Mouse (Mus musculus) MEL (cell line): ENCODE data around the gene Il3. TPM values are rescaled to one million over a fixed set of nuclear protein-coding genes. Genes with fewer than 3 reads are reported as not detected.

Experiments
- DNase-seq: peaks from one replicate; pipeline ENCODE4 v3.0.0; 2011; ENCODE audit warnings: low read depth, low spot score
- H3K27ac ChIP-seq: 2 replicates; pipeline ENCODE4 v1.5.1; 2012; ENCODE audit warnings: low read depth, mild to moderate bottlenecking, control low read depth, low read length, moderate library complexity; ENCODE audit not compliant: control insufficient read depth
- H3K27me3 ChIP-seq, 2 experiments: fragments of 150-350 bp in 1 of 2; sonication (generic) in 1 of 2; 2 replicates each; pipeline ENCODE4 v1.6.1; 2012; ENCODE audit warnings: low read length in 2 of 2, mild to moderate bottlenecking in 2 of 2, improper control_type of control experiment in 1 of 2, moderate library complexity in 1 of 2; ENCODE audit not compliant: insufficient read depth in 2 of 2, control insufficient read depth in 1 of 2
- H3K36me3 ChIP-seq, 2 experiments: 2 replicates each; pipeline ENCODE4 v1.6.1; 2012 to 2014; ENCODE audit warnings: low read length in 2 of 2, improper control_type of control experiment in 1 of 2, inconsistent platforms in 1 of 2, mild to moderate bottlenecking in 1 of 2; ENCODE audit not compliant: insufficient read depth in 2 of 2, control insufficient read depth in 1 of 2
- H3K4me1 ChIP-seq, 2 experiments: fragments of 150-350 bp in 1 of 2; sonication (generic) in 1 of 2; 2 replicates each; pipeline ENCODE4 v1.6.1; 2012; ENCODE audit warnings: low read length in 2 of 2, improper control_type of control experiment in 1 of 2, mild to moderate bottlenecking in 1 of 2; ENCODE audit not compliant: insufficient read depth in 2 of 2, control insufficient read depth in 1 of 2
- H3K4me3 ChIP-seq, 2 experiments: fragments of 150-350 bp in 1 of 2; sonication (generic) in 1 of 2; 2 replicates each; pipeline ENCODE4 v1.5.1; 2012; ENCODE audit warnings: low read depth in 2 of 2, low read length in 2 of 2, mild to moderate bottlenecking in 2 of 2, moderate library complexity in 2 of 2, control low read depth in 1 of 2, improper control_type of control experiment in 1 of 2; ENCODE audit not compliant: control insufficient read depth in 1 of 2, insufficient read depth in 1 of 2
- H3K79me2 ChIP-seq: 2 replicates; pipeline ENCODE4 v1.6.1; 2012; ENCODE audit warnings: mild to moderate bottlenecking, low read length, moderate library complexity; ENCODE audit not compliant: control insufficient read depth, poor library complexity, insufficient read depth
- H3K9ac ChIP-seq: 2 replicates; pipeline ENCODE4 v1.6.1; 2012; ENCODE audit warnings: low read depth, mild to moderate bottlenecking, control low read depth, low read length, moderate library complexity; ENCODE audit not compliant: control insufficient read depth, poor library complexity, severe bottlenecking
- H3K9me3 ChIP-seq: fragments of 150-350 bp; sonication (generic); replicated peaks from 2 replicates; pipeline ENCODE4 v1.6.1; 2012; ENCODE audit warnings: mild to moderate bottlenecking, low read length, improper control_type of control experiment, moderate library complexity; ENCODE audit not compliant: insufficient read depth
- BHLHE40 ChIP-seq: IDR thresholded peaks from 2 replicates; pipeline ENCODE4 v1.6.1; 2012; ENCODE audit warnings: low read depth, mild to moderate bottlenecking, inconsistent platforms, low read length, improper control_type of control experiment, borderline replicate concordance
- CHD1 ChIP-seq: IDR thresholded peaks from 2 replicates; pipeline ENCODE4 v1.6.1; 2012; ENCODE audit warnings: low read depth, mild to moderate bottlenecking, inconsistent platforms, low read length, improper control_type of control experiment
- CHD2 ChIP-seq: IDR thresholded peaks from 2 replicates; pipeline ENCODE4 v1.6.1; 2011; ENCODE audit warnings: low read length, improper control_type of control experiment
- CTCF ChIP-seq, 3 experiments: IDR thresholded peaks in 2 of 3; conservative IDR thresholded peaks in 1 of 3; 2 replicates each; pipeline ENCODE4 v1.5.1; 2011 to 2012; ENCODE audit warnings: low read length in 3 of 3, low read depth in 2 of 3, mild to moderate bottlenecking in 2 of 3, improper control_type of control experiment in 1 of 3, inconsistent platforms in 1 of 3, mixed read lengths in 1 of 3, moderate library complexity in 1 of 3; ENCODE audit not compliant: control insufficient read depth in 1 of 3, insufficient read depth in 1 of 3, poor library complexity in 1 of 3, severe bottlenecking in 1 of 3
- E2F4 ChIP-seq: IDR thresholded peaks from 2 replicates; pipeline ENCODE4 v1.6.1; 2011; ENCODE audit warnings: low read depth, low read length, improper control_type of control experiment, borderline replicate concordance
- EP300 ChIP-seq, 2 experiments: IDR thresholded peaks; 2 replicates each; pipeline ENCODE4 v1.6.1; 2011; ENCODE audit warnings: improper control_type of control experiment in 2 of 2, low read length in 2 of 2, low read depth in 1 of 2, mild to moderate bottlenecking in 1 of 2
- ETS1 ChIP-seq: IDR thresholded peaks from 2 replicates; pipeline ENCODE4 v1.6.1; 2012; ENCODE audit warnings: low read depth, mild to moderate bottlenecking, inconsistent platforms, low read length, improper control_type of control experiment, moderate library complexity
- GABPA ChIP-seq: IDR thresholded peaks from 2 replicates; pipeline ENCODE4 v1.6.1; 2012; ENCODE audit warnings: low read depth, mild to moderate bottlenecking, inconsistent platforms, low read length, improper control_type of control experiment, moderate library complexity
- GATA1 ChIP-seq: IDR thresholded peaks from 2 replicates; pipeline ENCODE4 v1.6.1; 2011; ENCODE audit warnings: low read depth, low read length, improper control_type of control experiment
- JUND ChIP-seq: IDR thresholded peaks from 2 replicates; pipeline ENCODE4 v1.6.1; 2011; ENCODE audit warnings: low read depth, mild to moderate bottlenecking, improper control_type of control experiment, low read length
- MXI1 ChIP-seq: IDR thresholded peaks from 2 replicates; pipeline ENCODE4 v1.6.1; 2011; ENCODE audit warnings: mild to moderate bottlenecking, low read depth, low read length, improper control_type of control experiment
- MYB ChIP-seq: IDR thresholded peaks from 2 replicates; pipeline ENCODE4 v1.6.1; 2011; ENCODE audit warnings: mild to moderate bottlenecking, low read depth, low read length, improper control_type of control experiment
- MYC ChIP-seq: IDR thresholded peaks from 2 replicates; pipeline ENCODE4 v1.6.1; 2011; ENCODE audit warnings: low read depth, mild to moderate bottlenecking, low read length, improper control_type of control experiment, moderate library complexity
- NELFE ChIP-seq: IDR thresholded peaks from 2 replicates; pipeline ENCODE4 v1.6.1; 2011; ENCODE audit warnings: low read depth, low read length, improper control_type of control experiment
- NRF1 ChIP-seq: IDR thresholded peaks from 2 replicates; pipeline ENCODE4 v1.6.1; 2014; ENCODE audit warnings: low read depth, mild to moderate bottlenecking, inconsistent platforms, low read length, improper control_type of control experiment, moderate library complexity; ENCODE audit not compliant: poor library complexity, insufficient read depth, severe bottlenecking
- POLR2A ChIP-seq, 2 experiments: IDR thresholded peaks; 2 replicates each; pipeline ENCODE4 v1.6.1; 2011 to 2012; ENCODE audit warnings: low read length in 2 of 2, mild to moderate bottlenecking in 2 of 2, control low read depth in 1 of 2, improper control_type of control experiment in 1 of 2, low read depth in 1 of 2, moderate library complexity in 1 of 2; ENCODE audit not compliant: control insufficient read depth in 1 of 2, insufficient read depth in 1 of 2, poor library complexity in 1 of 2
- POLR2AphosphoS2 ChIP-seq: IDR thresholded peaks from 2 replicates; pipeline ENCODE4 v1.6.1; 2011; ENCODE audit warnings: low read length, improper control_type of control experiment
- POLR2AphosphoS5 ChIP-seq: IDR thresholded peaks from 2 replicates; pipeline ENCODE4 v1.6.1; 2012; ENCODE audit warnings: low read depth, borderline replicate concordance, mild to moderate bottlenecking, inconsistent platforms, low read length, moderate library complexity, mixed read lengths
- RCOR1 ChIP-seq: IDR thresholded peaks from 2 replicates; pipeline ENCODE4 v1.6.1; 2012; ENCODE audit warnings: low read depth, mild to moderate bottlenecking, inconsistent platforms, low read length, improper control_type of control experiment
- SIN3A ChIP-seq: IDR thresholded peaks from 2 replicates; pipeline ENCODE4 v1.6.1; 2012; ENCODE audit warnings: low read length, improper control_type of control experiment, inconsistent platforms
- SMC3 ChIP-seq: IDR thresholded peaks from 2 replicates; pipeline ENCODE4 v1.6.1; 2011; ENCODE audit warnings: low read depth, low read length, improper control_type of control experiment
- TAL1 ChIP-seq: IDR thresholded peaks from 2 replicates; pipeline ENCODE4 v1.6.1; 2012; ENCODE audit warnings: mild to moderate bottlenecking, inconsistent platforms, low read length, moderate library complexity, mixed read lengths
- TBP ChIP-seq: IDR thresholded peaks from 2 replicates; pipeline ENCODE4 v1.8.0; 2011; ENCODE audit warnings: low read depth, low read length, improper control_type of control experiment
- TCF12 ChIP-seq: IDR thresholded peaks from 2 replicates; pipeline ENCODE4 v1.6.1; 2014; ENCODE audit warnings: low read depth, mild to moderate bottlenecking, inconsistent platforms, low read length, improper control_type of control experiment, moderate library complexity
- ZC3H11A ChIP-seq: IDR thresholded peaks from 2 replicates; pipeline ENCODE4 v1.6.1; 2012; ENCODE audit warnings: low read depth, mild to moderate bottlenecking, inconsistent platforms, low read length, improper control_type of control experiment
- ZKSCAN1 ChIP-seq: IDR thresholded peaks from 2 replicates; pipeline ENCODE4 v1.6.1; 2012; ENCODE audit warnings: low read depth, mild to moderate bottlenecking, inconsistent platforms, low read length, improper control_type of control experiment, moderate library complexity
- polyA plus RNA-seq, 2 experiments: library from polyadenylated mRNA; stranded (reverse) in 1 of 2; unstranded in 1 of 2; fragments of >175 nt in 1 of 2; fragments of >200 nt in 1 of 2; gene quantifications; 2 replicates each; pipeline versions ENCODE4 v1.2.1 to v1.2.4; 2012; ENCODE audit warnings: low replicate concordance in 2 of 2, low read depth in 1 of 2; ENCODE audit not compliant: insufficient read length in 2 of 2, insufficient read depth in 1 of 2, missing spikeins in 1 of 2
- total RNA-seq: library from RNA; depleted of rRNA; stranded (reverse); fragments of 300-350 nt; gene quantifications from 2 replicates; pipeline ENCODE4 v1.2.3, GENCODE M21; 2012

Il3 gene
- total and polyA plus RNA-seq, 3 experiments: not detected

DNA sequence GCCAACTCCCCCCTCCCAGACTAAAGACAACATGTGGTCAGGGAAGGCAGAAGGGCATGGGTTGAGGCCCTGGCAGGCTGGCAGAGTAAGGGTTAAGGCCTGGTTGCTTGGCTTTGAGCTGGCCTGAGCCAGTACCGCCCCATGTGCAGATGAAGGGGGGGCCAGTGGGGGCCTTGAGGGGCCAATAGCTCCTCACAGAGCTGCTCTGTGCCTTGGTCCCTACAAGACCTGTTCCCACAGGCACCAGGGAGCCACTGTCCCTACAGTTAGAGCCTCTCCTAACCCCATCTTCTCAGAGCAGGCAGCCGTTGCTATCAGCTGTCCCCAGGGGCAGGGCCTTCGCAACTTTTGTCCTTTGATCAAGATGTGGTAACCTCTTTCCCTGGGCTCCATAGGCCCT is 47.7 kb upstream of the Il3 start:
- Histone ChIP-seq H3K27ac (no peak overlapping the region; the same call in 1 of the 2 replicates), H3K36me3 (peaks cover 0 to 22% of the 10 kb centered on the region in 2 experiments; a peak in 2 of 4 replicates), H3K4me1 (peaks cover 29 to 35% of the 10 kb centered on the region in 2 experiments), H3K27me3 (no peaks in the 10 kb centered on the region), H3K79me2 (no peaks in the 10 kb centered on the region), H3K9me3 (no peaks in the 10 kb centered on the region), H3K9ac (no peak overlapping the region), H3K4me3 (no peak overlapping the region)
- TF ChIP-seq SIN3A: peak; percentile 73
- TF ChIP-seq MYB: peak; percentile 79
- peak; percentile 29; the same call in 1 of the 2 replicates for TF ChIP-seq NELFE
- TF ChIP-seq SMC3: no peak
- TF ChIP-seq EP300 (IDR thresholded peaks at IDR 0.05; ENCODE audit: low read depth in 1 of 2, low read length in 2 of 2): peak; percentile 82 to 92
- TF ChIP-seq GATA1: peak; percentile 41; the same call in 1 of the 2 replicates
- TF ChIP-seq ZC3H11A: no peak
- TF ChIP-seq JUND: no peak
- peak; percentile 60 for TF ChIP-seq TAL1
- no peak for TF ChIP-seq CHD2
- no peak for TF ChIP-seq MYC
- TF ChIP-seq TCF12: peak; percentile 79
- peak in 1 of 2 experiments; percentile 44; a peak in 1 of 4 replicates for TF ChIP-seq POLR2A (IDR thresholded peaks at IDR 0.05; ENCODE audit: control insufficient read depth in 1 of 2, insufficient read depth in 1 of 2, low read depth in 1 of 2, low read length in 2 of 2, poor library complexity in 1 of 2)
- TF ChIP-seq CTCF (IDR thresholded peaks at IDR 0.05 in 2 of 3, conservative IDR thresholded peaks at IDR 0.05 in 1 of 3; ENCODE audit: control insufficient read depth in 1 of 3, insufficient read depth in 1 of 3, low read depth in 2 of 3, low read length in 3 of 3, poor library complexity in 1 of 3, severe bottlenecking in 1 of 3): no peak
- no peak for TF ChIP-seq E2F4
- peak; percentile 80 for TF ChIP-seq TBP
- TF ChIP-seq POLR2AphosphoS2: no peak
- TF ChIP-seq NRF1: no peak
- no peak for TF ChIP-seq BHLHE40
- TF ChIP-seq MXI1: no peak
- no peak for TF ChIP-seq RCOR1
- TF ChIP-seq ETS1: peak; percentile 46; the same call in 1 of the 2 replicates
- no peak for TF ChIP-seq POLR2AphosphoS5
- TF ChIP-seq GABPA: no peak
- TF ChIP-seq ZKSCAN1: no peak
- TF ChIP-seq CHD1: no peak
- DNase-seq: peak; percentile 72
